Mouse (Mus musculus) forebrain, embryonic 14.5 days (tissue): ENCODE results near the gene Spa17. TPM values are rescaled to one million over a fixed set of nuclear protein-coding genes. Genes with fewer than 3 reads are reported as not detected.

ENCODE experiments used
- ATAC-seq: fragments of 200-750 bp; cut with Nextera tagmentation; 2 replicates; pipeline ENCODE4 v1.8.0; 2017; ENCODE audit warnings: mild to moderate bottlenecking, moderate library complexity
- DNase-seq: peaks from one replicate; pipeline ENCODE4 v3.0.0-alpha.2; 2015; ENCODE audit warnings: low spot score
- H3K27ac ChIP-seq: fragments of 300-500 bp; sonication (generic); 2 replicates; pipeline ENCODE4 v1.5.1; 2014; ENCODE audit warnings: low read depth, mild to moderate bottlenecking, control low read depth, low read length, moderate library complexity
- H3K27me3 ChIP-seq: fragments of 300-500 bp; sonication (generic); replicated peaks from 2 replicates; pipeline ENCODE4 v1.6.1; 2014; ENCODE audit warnings: low read length, control low read depth, mixed read lengths; ENCODE audit not compliant: control insufficient read depth, insufficient read depth
- H3K36me3 ChIP-seq: fragments of 300-500 bp; sonication (generic); 2 replicates; pipeline ENCODE4 v1.6.1; 2014; ENCODE audit warnings: low read length, control low read depth; ENCODE audit not compliant: control insufficient read depth, insufficient read depth
- H3K4me1 ChIP-seq: fragments of 300-500 bp; sonication (generic); 2 replicates; pipeline ENCODE4 v1.6.1; 2014; ENCODE audit warnings: antibody characterized with exemption, low read length, control low read depth; ENCODE audit not compliant: control insufficient read depth, insufficient read depth
- H3K4me2 ChIP-seq: fragments of 300-500 bp; sonication (generic); 2 replicates; pipeline ENCODE4 v1.6.1; 2014; ENCODE audit warnings: mild to moderate bottlenecking, control low read depth, low read length
- H3K4me3 ChIP-seq: fragments of 300-500 bp; sonication (generic); 2 replicates; pipeline ENCODE4 v1.5.1; 2014; ENCODE audit warnings: low read depth, low read length, control low read depth
- H3K9ac ChIP-seq: fragments of 300-500 bp; sonication (generic); 2 replicates; pipeline ENCODE4 v1.6.1; 2014; ENCODE audit warnings: mild to moderate bottlenecking, low read length, control low read depth, moderate library complexity
- H3K9me3 ChIP-seq: fragments of 300-500 bp; sonication (generic); replicated peaks from 2 replicates; pipeline ENCODE4 v1.6.1; 2016; ENCODE audit warnings: low read length, control low read depth, mixed read lengths; ENCODE audit not compliant: control insufficient read depth
- WGBS: fragments of 180-500 bp; shearing (Covaris S2); extraction: QIAGEN DNeasy Blood & Tissue Kit; methylation state at CpG from one replicate; pipeline ENCODE4 v1.1.7; 2014; 5-methylcytosine and 5-hydroxymethylcytosine counted together
- polyA plus RNA-seq: library from polyadenylated mRNA; unstranded; fragments of >200 nt; fragmentation: Nextera tagmentation; extraction: Ambion mirVana; gene quantifications from 2 replicates; pipeline ENCODE4 v1.2.1, GENCODE M21; 2014

Gene Spa17
- polyA plus RNA-seq, 1 experiment from 2014 or later: 12.6 TPM

GRCm38 (mm10) chr9:37609558-37609957 is 4.0 kb downstream of the Spa17 start:
- 79% methylated on average over 4 of the region's 4 CpGs for WGBS
- no peak overlapping the region for H3K9ac ChIP-seq
- no peak overlapping the region for H3K27ac ChIP-seq
- H3K4me2 ChIP-seq: no peak overlapping the region
- DNase-seq (no peak), ATAC-seq (no peak)
- no peaks in the 10 kb centered on the region for H3K9me3 ChIP-seq
- H3K4me3 ChIP-seq: no peak overlapping the region
- H3K36me3 ChIP-seq: no peaks in the 10 kb centered on the region
- 0 out of 2 replicates have a peak, but pooled peaks cover 3% of the 10 kb centered on the region for H3K4me1 ChIP-seq
- no peaks in the 10 kb centered on the region for H3K27me3 ChIP-seq

- H3K27me3 ChIP-seq: no peaks in the 10 kb centered on the region
- no peaks in the 10 kb centered on the region for H3K9me3 ChIP-seq
- no peaks in the 10 kb centered on the region for H3K36me3 ChIP-seq
- no peaks in the 10 kb centered on the region for H3K4me1 ChIP-seq
- no peak overlapping the region for H3K4me2 ChIP-seq
- no peak overlapping the region for H3K27ac ChIP-seq
- 91% methylated on average over 3 of the region's 3 CpGs for WGBS
- no peak overlapping the region for H3K4me3 ChIP-seq
- ATAC-seq (no peak), DNase-seq (no peak)
- H3K9ac ChIP-seq: no peak overlapping the region
Observed at GRCm38 (mm10) chr9:37605089-37605488, 8.4 kb downstream of the Spa17 start.

GRCm38 (mm10) chr9:37600538-37601205 is 12.8 kb downstream of the Spa17 start:
- Histone ChIP-seq H3K4me1 (no peaks in the 10 kb centered on the region), H3K27ac (no peak overlapping the region), H3K9me3 (no peaks in the 10 kb centered on the region), H3K27me3 (no peaks in the 10 kb centered on the region), H3K4me3 (no peak overlapping the region), H3K4me2 (no peak overlapping the region), H3K36me3 (no peaks in the 10 kb centered on the region), H3K9ac (no peak overlapping the region)
- ATAC-seq (no peak), DNase-seq (no peak)
- 89% methylated on average over 2 of the region's 2 CpGs for WGBS

GRCm38 (mm10) chr9:37598637-37599036 is 14.9 kb downstream of the Spa17 start:
- Histone ChIP-seq H3K9ac (no peak overlapping the region), H3K4me1 (no peaks in the 10 kb centered on the region), H3K27ac (no peak overlapping the region), H3K36me3 (no peaks in the 10 kb centered on the region), H3K9me3 (no peaks in the 10 kb centered on the region), H3K4me3 (no peak overlapping the region), H3K4me2 (no peak overlapping the region), H3K27me3 (no peaks in the 10 kb centered on the region)
- 90% methylated on average over 2 of the region's 2 CpGs for WGBS
- DNase-seq (no peak), ATAC-seq (no peak)

- no peak overlapping the region for H3K4me2 ChIP-seq
- 67% methylated on average over 1 of the region's 1 CpGs for WGBS
- ATAC-seq: no peak
- no peak for DNase-seq
- no peak overlapping the region for H3K9ac ChIP-seq
- H3K9me3 ChIP-seq: no peaks in the 10 kb centered on the region
- H3K4me1 ChIP-seq: no peaks in the 10 kb centered on the region
- H3K4me3 ChIP-seq: no peak overlapping the region
- H3K27me3 ChIP-seq: no peaks in the 10 kb centered on the region
- no peak overlapping the region for H3K27ac ChIP-seq
- H3K36me3 ChIP-seq: no peaks in the 10 kb centered on the region
Observed at GRCm38 (mm10) chr9:37595570-37595969, 18.0 kb downstream of the Spa17 start.

GRCm38 (mm10) chr9:37593690-37594089 is 19.8 kb downstream of the Spa17 start:
- Histone ChIP-seq H3K4me2 (no peak overlapping the region), H3K27ac (no peak overlapping the region), H3K27me3 (no peaks in the 10 kb centered on the region), H3K4me3 (no peak overlapping the region), H3K4me1 (no peaks in the 10 kb centered on the region), H3K9ac (no peak overlapping the region), H3K36me3 (no peaks in the 10 kb centered on the region), H3K9me3 (no peaks in the 10 kb centered on the region)
- DNase-seq (no peak), ATAC-seq (no peak)
- WGBS: 87% methylated on average over 3 of the region's 3 CpGs

GRCm38 (mm10) chr9:37592633-37593032 is 20.9 kb downstream of the Spa17 start:
- WGBS: 58% methylated on average over 6 of the region's 6 CpGs
- DNase-seq (no peak), ATAC-seq (no peak)
- Histone ChIP-seq H3K4me1 (no peaks in the 10 kb centered on the region), H3K27ac (no peak overlapping the region), H3K27me3 (no peaks in the 10 kb centered on the region), H3K9ac (no peak overlapping the region), H3K4me2 (no peak overlapping the region), H3K36me3 (no peaks in the 10 kb centered on the region), H3K4me3 (no peak overlapping the region), H3K9me3 (no peaks in the 10 kb centered on the region)

GRCm38 (mm10) chr9:37592025-37592424 is 21.5 kb downstream of the Spa17 start:
- H3K4me2 ChIP-seq: no peak overlapping the region
- H3K27ac ChIP-seq: no peak overlapping the region
- no peaks in the 10 kb centered on the region for H3K4me1 ChIP-seq
- H3K9me3 ChIP-seq: no peaks in the 10 kb centered on the region
- no peaks in the 10 kb centered on the region for H3K36me3 ChIP-seq
- no peak overlapping the region for H3K9ac ChIP-seq
- DNase-seq (no peak), ATAC-seq (no peak)
- no peak overlapping the region for H3K4me3 ChIP-seq
- H3K27me3 ChIP-seq: no peaks in the 10 kb centered on the region
- WGBS: 69% methylated on average over 2 of the region's 2 CpGs

- no peaks in the 10 kb centered on the region for H3K9me3 ChIP-seq
- H3K4me2 ChIP-seq: no peak overlapping the region
- ATAC-seq: no peak
- 87% methylated on average over 4 of the region's 4 CpGs for WGBS
- H3K4me3 ChIP-seq: no peak overlapping the region
- no peak for DNase-seq
- no peaks in the 10 kb centered on the region for H3K36me3 ChIP-seq
- no peak overlapping the region for H3K27ac ChIP-seq
- no peaks in the 10 kb centered on the region for H3K27me3 ChIP-seq
- no peak overlapping the region for H3K9ac ChIP-seq
- H3K4me1 ChIP-seq: no peaks in the 10 kb centered on the region
Observed at GRCm38 (mm10) chr9:37590381-37590780, 23.1 kb downstream of the Spa17 start.
